Mouse (Mus musculus) stomach, embryonic 14.5 days (tissue): ENCODE data around the gene Snrpa1. TPM values are rescaled to one million over a fixed set of nuclear protein-coding genes. Genes with fewer than 3 reads are reported as not detected.
"Not testable (repeated sequence)": the region's sequence is repeated elsewhere in the genome, so short reads cannot be mapped to it uniquely, and the experiment has no call there.

Experiments
- ATAC-seq: fragments of 200-750 bp; cut with Nextera tagmentation; 2 replicates; pipeline ENCODE4 v1.8.0; 2017; ENCODE audit warnings: low read depth, moderate TSS enrichment; ENCODE audit not compliant: insufficient number of reproducible peaks, insufficient read depth, low FRiP score
- H3K27ac ChIP-seq: fragments of 300-500 bp; sonication (generic); 2 replicates; pipeline ENCODE4 v1.5.1; 2014; ENCODE audit warnings: mild to moderate bottlenecking, low read length, moderate library complexity, mixed read lengths
- H3K27me3 ChIP-seq: fragments of 300-500 bp; sonication (generic); 2 replicates; pipeline ENCODE4 v1.6.1; 2014; ENCODE audit warnings: low read length, control low read depth, mixed read lengths; ENCODE audit not compliant: control insufficient read depth, insufficient read depth
- H3K36me3 ChIP-seq: fragments of 300-500 bp; sonication (generic); 2 replicates; pipeline ENCODE4 v1.6.1; 2014; ENCODE audit warnings: mild to moderate bottlenecking, control low read depth, low read length, moderate library complexity, mixed read lengths; ENCODE audit not compliant: control insufficient read depth, insufficient read depth
- H3K4me1 ChIP-seq: fragments of 300-500 bp; sonication (generic); 2 replicates; pipeline ENCODE4 v1.6.1; 2014; ENCODE audit warnings: low read length, control low read depth, mixed read lengths; ENCODE audit not compliant: control insufficient read depth, insufficient read depth
- H3K4me2 ChIP-seq: fragments of 300-500 bp; sonication (generic); replicated peaks from 2 replicates; pipeline ENCODE4 v1.6.1; 2014; ENCODE audit warnings: low read depth, low read length, control low read depth
- H3K4me3 ChIP-seq: fragments of 300-500 bp; sonication (generic); 2 replicates; pipeline ENCODE4 v1.5.1; 2014; ENCODE audit warnings: low read depth, low read length, control low read depth
- H3K9ac ChIP-seq: fragments of 300-500 bp; sonication (generic); replicated peaks from 2 replicates; pipeline ENCODE4 v1.6.1; 2014; ENCODE audit warnings: low read depth, mild to moderate bottlenecking, control low read depth, low read length, moderate library complexity, mixed read lengths
- H3K9me3 ChIP-seq: fragments of 300-500 bp; sonication (generic); 2 replicates; pipeline ENCODE4 v1.6.1; 2016; ENCODE audit warnings: low read depth, low read length, control low read depth; ENCODE audit not compliant: control insufficient read depth
- WGBS: fragments of 180-500 bp; shearing (Covaris S2); extraction: QIAGEN DNeasy Blood & Tissue Kit; methylation state at CpG from one replicate; pipeline ENCODE4 v1.1.7; 2014; 5-methylcytosine and 5-hydroxymethylcytosine counted together
- polyA plus RNA-seq: library from polyadenylated mRNA; unstranded; fragments of >200 nt; fragmentation: Nextera tagmentation; extraction: Ambion mirVana; gene quantifications from 2 replicates; pipeline ENCODE4 v1.2.1, GENCODE M21; 2014

Gene Snrpa1
- polyA plus RNA-seq, 1 experiment from 2014 or later, result 170 TPM

DNA sequence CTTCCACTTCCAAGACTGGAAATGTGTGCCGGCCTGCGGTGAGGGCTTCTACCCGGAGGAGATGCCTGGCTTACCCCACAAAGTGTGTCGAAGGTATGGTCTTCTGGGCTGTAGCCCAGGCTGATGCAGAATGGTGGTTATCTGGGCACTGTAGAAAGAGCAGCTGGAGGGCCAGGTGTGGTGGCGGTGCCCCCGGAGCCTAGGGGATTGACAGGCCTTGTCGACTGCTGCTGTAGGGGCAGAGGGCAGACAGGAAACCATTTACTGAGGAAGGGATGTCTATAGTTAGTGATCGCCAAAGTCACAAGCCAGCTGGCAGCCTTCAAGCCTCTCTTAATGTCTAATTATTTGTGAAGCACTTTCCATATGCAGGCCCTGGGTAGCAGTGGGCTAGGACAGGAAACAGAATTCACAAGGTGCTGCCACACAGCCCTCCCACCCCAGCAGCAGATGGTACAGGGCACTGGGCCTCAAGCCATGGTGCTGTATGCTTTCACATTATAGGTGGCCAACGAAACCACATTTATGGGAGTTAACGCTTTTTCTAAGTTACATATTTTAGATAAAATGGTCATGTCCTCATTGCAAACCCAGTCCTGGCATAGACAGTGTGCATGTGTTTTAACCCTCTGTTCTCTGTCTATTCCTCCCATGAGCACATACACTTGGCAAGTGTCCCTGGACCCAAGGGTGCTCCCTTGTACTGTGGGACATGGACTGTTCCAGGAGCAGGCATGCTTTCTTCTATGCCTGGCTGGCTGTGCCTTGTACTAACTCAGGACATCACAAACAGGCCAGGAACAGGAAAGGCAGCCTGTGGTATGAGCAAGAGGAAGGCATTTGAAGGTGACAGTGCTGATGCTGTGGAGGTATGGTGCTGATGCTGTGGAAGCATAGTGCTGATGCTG, 15.0 kb upstream of the Snrpa1 start, which contains the start of gene Gm45213:
Gene Gm45213, plus strand, starts transcription at position 51 of the 908 bp plus-strand sequence.
- Histone ChIP-seq H3K9ac (no peak within 1 kb of the TSS), H3K27me3 (no peaks in the 10 kb centered on the region), H3K4me1 (0 out of 2 replicates have a peak, but pooled peaks cover 4% of the 10 kb centered on the region), H3K9me3 (no peaks in the 10 kb centered on the region), H3K4me3 (no peak within 1 kb of the TSS), H3K36me3 (no peaks in the 10 kb centered on the region), H3K4me2 (no peak within 1 kb of the TSS), H3K27ac (no peak within 1 kb of the TSS)
- WGBS, result 60% methylated on average over 10 of the region's 10 CpGs
- ATAC-seq, result no peak

DNA sequence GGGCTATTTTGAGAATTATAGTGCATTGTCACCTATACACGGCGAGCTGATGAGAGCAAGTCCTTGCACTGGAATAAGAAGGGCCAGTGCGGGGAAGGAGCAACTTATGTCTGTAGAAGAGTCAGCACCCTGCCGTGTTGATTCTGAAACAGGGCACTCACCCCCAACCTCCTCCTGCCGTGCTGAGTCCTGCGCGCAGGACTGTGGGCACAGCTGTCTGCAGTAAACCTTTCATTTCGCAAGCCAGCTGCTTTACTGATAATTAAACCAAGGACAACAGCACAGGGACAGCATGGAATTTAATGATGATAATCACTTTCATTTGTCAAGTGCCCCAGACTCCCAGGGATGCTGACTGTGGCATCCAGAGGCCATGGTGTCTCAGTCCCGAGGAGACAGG, 14.2 kb upstream of the Snrpa1 start:
- ATAC-seq, result no peak
- 0 out of 2 replicates have a peak, but pooled peaks cover 4% of the 10 kb centered on the region for H3K4me1 ChIP-seq
- no peaks in the 10 kb centered on the region for H3K36me3 ChIP-seq
- H3K9ac ChIP-seq, result no peak overlapping the region
- no peaks in the 10 kb centered on the region for H3K9me3 ChIP-seq
- H3K27me3 ChIP-seq, result no peaks in the 10 kb centered on the region
- H3K4me2 ChIP-seq, result no peak overlapping the region
- 61% methylated on average over 9 of the region's 9 CpGs for WGBS
- no peak overlapping the region for H3K27ac ChIP-seq
- H3K4me3 ChIP-seq, result no peak overlapping the region

DNA sequence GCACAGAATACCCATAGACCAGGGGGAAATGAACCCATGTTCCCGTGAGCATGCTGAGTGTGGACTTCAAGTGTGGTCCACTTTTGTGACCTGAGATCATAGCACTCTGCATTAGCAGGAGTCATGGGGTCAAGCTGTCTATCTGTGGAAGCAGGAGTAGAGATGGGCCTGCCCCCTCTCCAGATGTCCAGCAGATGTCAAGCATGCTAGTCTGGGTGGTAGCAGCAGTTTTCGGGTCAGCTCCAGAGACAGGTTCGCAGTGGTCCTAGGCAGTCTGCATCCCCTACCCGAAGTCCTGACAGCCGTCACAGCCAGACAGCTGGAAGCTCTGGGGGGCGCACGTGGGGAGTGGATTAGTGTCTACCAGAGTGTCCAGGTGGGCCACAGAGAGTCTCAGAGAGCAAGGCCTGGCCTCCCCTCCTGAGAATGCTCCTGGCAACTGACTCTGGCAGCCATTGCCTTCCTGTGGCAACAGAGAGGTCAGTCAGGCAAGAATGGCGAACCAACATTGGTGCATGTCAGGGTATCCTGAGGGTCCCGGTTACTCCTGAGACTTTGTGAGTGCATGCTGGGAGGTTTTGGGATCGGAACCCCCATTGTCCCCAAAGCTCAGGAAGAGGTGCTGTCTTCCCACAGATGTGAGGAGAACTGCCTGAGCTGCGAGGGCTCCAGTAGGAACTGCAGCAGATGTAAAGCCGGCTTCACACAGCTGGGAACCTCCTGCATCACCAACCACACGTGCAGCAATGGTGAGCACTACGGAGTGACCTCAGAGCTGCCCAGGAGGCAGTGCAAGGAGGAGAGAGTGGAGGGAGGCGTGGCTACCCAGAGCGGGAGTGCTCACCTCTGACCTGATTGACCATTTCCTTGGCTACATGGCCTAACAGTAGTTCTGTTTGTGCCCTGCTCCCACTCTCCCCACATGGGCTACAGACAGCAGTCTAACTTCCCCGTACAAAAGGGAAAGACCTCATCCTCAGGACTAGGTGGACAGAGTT, 11.6 kb upstream of the Snrpa1 start:
- no peaks in the 10 kb centered on the region for H3K9me3 ChIP-seq

DNA sequence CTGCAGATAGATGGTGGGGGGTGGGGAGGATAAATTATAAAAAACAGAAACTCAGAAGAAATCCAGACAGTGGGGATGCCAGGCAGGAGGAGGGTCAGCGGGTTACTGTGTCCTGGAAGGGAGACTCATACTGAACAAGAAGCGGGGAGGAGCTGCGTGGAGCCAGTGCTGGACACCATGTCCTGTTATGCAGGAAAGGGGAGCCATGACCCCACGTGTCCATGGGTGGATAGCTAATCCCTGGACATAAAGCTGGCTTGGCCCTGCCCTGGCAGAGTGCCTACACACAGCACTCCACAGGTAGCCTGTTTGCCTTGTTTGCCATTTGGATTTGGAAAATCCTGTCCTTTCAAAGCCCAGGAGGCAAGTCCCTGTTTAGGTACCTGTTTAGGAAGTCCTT, 10.8 kb upstream of the Snrpa1 start:
- Histone ChIP-seq H3K4me3 (no peak overlapping the region), H3K4me1 (0 out of 2 replicates have a peak, but pooled peaks cover 4% of the 10 kb centered on the region), H3K27ac (no peak overlapping the region), H3K27me3 (no peaks in the 10 kb centered on the region), H3K9ac (no peak overlapping the region), H3K36me3 (no peaks in the 10 kb centered on the region), H3K9me3 (no peaks in the 10 kb centered on the region), H3K4me2 (no peak overlapping the region)
- no peak for ATAC-seq
- 70% methylated on average over 4 of the region's 4 CpGs for WGBS

More for the DNA sequence above, 11.6 kb upstream of the Snrpa1 start:
- Histone ChIP-seq H3K27ac (no peak overlapping the region), H3K27me3 (no peaks in the 10 kb centered on the region), H3K36me3 (no peaks in the 10 kb centered on the region), H3K4me3 (no peak overlapping the region), H3K4me1 (0 out of 2 replicates have a peak, but pooled peaks cover 4% of the 10 kb centered on the region), H3K4me2 (no peak overlapping the region), H3K9ac (no peak overlapping the region)
- ATAC-seq, result no peak
- WGBS, result 57% methylated on average over 17 of the region's 17 CpGs

- 0 out of 2 replicates have a peak, but pooled peaks cover 4% of the 10 kb centered on the region for H3K4me1 ChIP-seq
- H3K9me3 ChIP-seq, result no peaks in the 10 kb centered on the region
- no peaks in the 10 kb centered on the region for H3K27me3 ChIP-seq
- no peaks in the 10 kb centered on the region for H3K36me3 ChIP-seq
- no peak overlapping the region for H3K4me2 ChIP-seq
- no peak for ATAC-seq
- WGBS, result 87% methylated on average over 12 of the region's 12 CpGs
- no peak overlapping the region for H3K9ac ChIP-seq
- no peak overlapping the region for H3K4me3 ChIP-seq
- no peak overlapping the region for H3K27ac ChIP-seq
These were observed 10.2 kb upstream of the Snrpa1 start for GRCm38 (mm10) chr7:66048446-66049230.

GRCm38 (mm10) chr7:66053946-66054483, 4.8 kb upstream of the Snrpa1 start:
- H3K27me3 ChIP-seq, result no peaks in the 10 kb centered on the region
- no peak for ATAC-seq
- no peaks in the 10 kb centered on the region for H3K36me3 ChIP-seq
- no peaks in the 10 kb centered on the region for H3K9me3 ChIP-seq
- no peaks in the 10 kb centered on the region for H3K4me1 ChIP-seq
- H3K9ac ChIP-seq, result no peak overlapping the region
- 87% methylated on average over 4 of the region's 4 CpGs for WGBS
- no peak overlapping the region for H3K4me3 ChIP-seq
- H3K27ac ChIP-seq, result no peak overlapping the region
- no peak overlapping the region for H3K4me2 ChIP-seq

- H3K4me1 ChIP-seq, H3K36me3 ChIP-seq, H3K9ac ChIP-seq, H3K27me3 ChIP-seq, H3K4me2 ChIP-seq, H3K4me3 ChIP-seq, H3K9me3 ChIP-seq, ATAC-seq, H3K27ac ChIP-seq: not testable (repeated sequence)
- 11% methylated on average over 2 of the region's 2 CpGs for WGBS
These were observed 3.4 kb upstream of the Snrpa1 start for GRCm38 (mm10) chr7:66055356-66055755.
